ENCODE assay signal across 14 mouse cellular contexts in genomic region chr10:115790788-115791187, GRCm38 (mm10).
"Had no signal": no experiment of that assay in that cellular context is flagged by ENCODE, and none has a peak within 500 bp of the region (broad histone marks: within the 10 kb centered on the region; RNA-seq: fewer than 3 reads in every experiment).

No protein-coding gene starts in this region.

- DNase-seq: kidney, adult 18-20 months; kidney, adult 9 months; kidney, postnatal 14 days; kidney, postnatal 4 days; layer of hippocampus, postnatal 36 days; liver, embryonic 13.5 days; lung, adult 2 months; lung, postnatal 14 days; lung, postnatal 4 days; retina, postnatal 1 day; right cerebral cortex, postnatal 25 days; spleen, adult 18-20 months; thymus, adult 18-20 months; thymus, postnatal 36 days had no signal
